Mouse (Mus musculus): Measurements from ENCODE around the gene Ovol1.

Ovol1 gene

GRCm38 (mm10) chr19:5568470-5569140, 8.2 kb upstream of the Ovol1 start:
- DNase-seq = peak; percentile 88

DNA sequence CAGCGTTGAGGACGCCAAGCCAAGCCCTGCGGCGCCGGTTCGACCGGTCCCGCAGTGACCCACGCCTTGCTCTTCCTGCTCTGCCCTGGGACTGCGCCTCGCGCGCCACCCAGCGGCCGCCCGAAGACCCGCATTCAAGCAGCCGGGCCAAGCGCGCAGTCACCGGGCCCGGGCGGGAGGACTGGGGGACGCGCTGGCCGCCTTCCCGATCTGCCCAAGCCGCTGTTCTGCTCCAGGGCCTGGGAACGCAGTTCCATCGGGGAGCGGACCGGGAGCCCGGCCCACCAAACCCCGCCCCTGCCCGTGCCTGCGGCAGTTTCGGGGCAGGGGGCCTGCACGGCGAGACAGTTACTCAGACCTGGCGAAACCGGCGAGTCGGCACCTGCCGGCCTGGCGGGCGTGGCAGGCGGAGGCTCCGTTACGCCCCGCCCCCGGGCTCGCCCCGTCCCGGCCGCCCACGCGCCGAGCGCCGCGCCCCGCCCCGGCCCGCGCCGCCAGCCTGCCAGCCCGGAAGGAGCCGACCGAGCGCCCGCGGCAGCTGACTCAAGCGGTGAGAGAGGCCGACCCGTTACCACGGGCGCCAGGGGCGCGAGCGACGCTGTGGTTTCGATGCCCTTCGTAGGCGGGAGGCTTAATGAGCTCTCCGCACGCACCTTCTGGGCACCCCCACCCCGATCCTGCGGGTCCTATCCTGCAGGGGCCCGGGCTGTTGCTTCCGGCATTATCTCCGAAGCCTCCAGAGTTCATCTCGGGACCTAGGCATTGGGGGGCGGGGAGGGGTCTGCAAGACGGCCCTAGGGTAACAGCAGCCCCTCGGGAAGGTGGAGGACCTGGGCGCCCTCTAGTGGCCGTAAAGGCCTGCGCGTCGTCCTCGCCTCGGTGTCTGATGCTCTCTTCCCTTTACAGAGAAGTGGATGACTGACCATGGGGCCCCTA, 7.4 kb upstream of the Ovol1 start, which contains the start of gene Ap5b1:
Gene Ap5b1 (plus strand): TSS at position 492 of the 936 bp plus-strand sequence.
- DNase-seq = peak; percentile 91

DNA sequence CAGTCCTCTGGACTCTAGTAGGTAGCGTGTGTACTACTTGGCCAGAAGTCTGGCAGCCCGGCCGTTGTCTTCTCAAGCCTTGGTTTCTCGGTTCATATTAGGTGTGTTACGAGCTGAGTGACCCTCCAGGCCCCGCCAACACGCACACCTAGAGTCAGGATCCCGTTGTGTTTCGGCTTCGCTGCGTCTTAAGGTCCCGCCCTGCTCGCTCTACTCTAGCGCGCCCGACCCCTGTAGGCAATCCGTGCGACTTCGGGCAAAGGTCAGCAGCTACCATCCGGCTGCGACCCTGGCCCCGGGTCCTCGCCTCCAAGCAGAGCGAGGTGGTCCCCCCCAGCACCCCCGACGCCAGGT, 6.7 kb upstream of the Ovol1 start:
- no peak for DNase-seq

DNA sequence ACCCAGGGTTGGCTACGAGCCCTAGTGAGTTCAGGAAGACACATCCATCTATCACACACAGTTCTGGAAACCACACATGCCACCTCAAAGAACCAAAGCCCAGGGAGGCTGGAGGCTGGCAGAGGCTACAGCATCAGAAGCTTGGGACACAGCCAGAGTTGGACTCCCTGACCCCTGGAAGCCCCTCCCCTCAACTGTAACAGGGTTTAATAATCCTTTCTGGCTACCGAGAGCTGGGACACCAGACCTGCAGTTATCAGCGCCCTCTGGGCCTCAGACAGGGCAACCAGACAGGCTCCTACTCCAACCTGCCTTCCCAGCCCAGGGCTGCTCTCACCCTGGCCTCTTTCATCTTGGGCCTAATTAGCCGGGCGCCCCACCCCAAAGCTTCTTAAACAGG, 5.9 kb upstream of the Ovol1 start:
- DNase-seq = no peak

GRCm38 (mm10) chr19:5562776-5563175, 2.3 kb upstream of the Ovol1 start:
- DNase-seq = no peak

DNA sequence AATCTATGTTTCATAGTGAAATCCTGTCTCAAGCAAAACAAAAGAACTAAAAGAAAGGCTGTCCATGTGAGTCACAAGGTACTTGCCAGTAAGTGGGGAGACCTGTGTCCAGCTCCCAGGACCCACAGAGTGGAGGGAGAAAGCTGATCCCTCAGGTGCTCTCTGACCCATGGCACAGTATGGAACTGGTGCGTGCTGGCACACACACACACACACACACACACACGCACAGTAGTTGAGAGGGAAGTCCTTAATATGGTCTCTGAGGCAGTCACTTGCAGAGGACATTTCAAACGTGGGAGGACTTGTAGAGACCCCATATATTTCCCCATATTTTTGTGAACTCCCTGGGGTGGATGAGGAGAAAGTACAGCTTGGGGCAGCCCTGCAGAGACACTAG, 1.4 kb upstream of the Ovol1 start:
- DNase-seq = no peak

DNA sequence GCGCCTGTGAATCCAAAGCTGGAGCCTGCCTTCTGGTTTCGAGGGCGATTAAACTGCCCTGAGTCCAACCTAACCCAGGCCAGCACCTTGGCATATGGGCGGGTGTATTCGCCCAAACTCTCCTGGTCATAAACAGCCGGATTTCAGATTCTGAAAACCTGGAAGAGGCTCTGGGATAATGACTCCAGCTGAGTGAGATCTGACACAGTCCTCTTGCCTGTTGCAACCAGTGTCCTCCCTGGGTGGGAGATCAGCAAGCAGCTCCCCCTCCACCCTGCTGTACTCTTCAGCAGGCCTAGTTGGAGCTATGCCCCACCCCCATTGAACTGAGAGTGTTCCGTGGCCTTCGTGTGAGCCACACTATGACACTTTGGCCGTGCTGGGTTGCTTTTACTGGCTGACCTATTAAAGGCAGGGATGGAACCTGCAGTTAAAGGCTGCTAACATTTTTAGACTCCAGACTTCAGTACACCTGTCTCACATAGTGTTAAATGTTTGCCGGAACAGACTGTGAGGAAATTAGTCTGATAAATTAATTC, 875 bp upstream of the Ovol1 start:
- DNase-seq = no peak

DNA sequence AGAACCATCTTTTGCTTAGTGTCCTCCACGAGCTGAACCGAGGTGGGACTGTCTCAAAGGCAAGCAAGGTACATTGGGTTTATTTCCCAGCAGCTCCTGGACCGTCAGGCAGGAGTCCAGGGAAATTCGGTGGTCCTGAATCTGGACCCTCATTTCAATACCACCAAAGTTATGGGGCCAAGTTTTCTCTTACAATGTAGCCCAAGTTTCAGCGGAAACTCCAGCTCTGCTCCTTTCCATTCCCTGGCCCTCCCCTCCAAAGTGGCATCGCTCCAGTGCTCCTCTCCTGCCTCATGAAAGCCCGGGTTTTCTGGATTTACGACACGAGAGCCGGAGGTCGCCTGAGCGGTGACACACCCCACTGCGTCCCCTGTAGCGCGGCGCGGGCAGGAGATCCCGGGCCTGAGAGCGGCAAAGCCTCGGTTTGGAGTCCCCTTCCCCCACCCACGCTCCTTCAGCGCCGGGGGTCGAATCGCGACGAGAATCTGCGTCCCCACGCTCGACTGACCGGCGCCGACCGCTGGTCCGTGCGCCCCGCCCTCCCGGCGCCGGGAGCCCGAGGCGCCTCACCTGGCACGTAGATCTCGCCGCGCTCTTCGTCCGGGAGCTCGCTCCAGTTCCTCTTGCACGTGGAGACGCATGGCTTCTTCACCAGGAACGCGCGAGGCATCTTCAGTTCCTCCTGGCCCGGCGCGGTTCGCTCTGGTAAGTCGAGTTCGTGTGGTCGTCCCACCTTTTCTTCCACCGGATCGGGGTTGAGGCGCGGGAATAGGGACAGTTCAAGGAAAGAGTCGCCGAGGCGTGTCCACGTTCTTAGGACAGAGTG, 602 bp downstream of the Ovol1 start:
- DNase-seq = no peak

DNA sequence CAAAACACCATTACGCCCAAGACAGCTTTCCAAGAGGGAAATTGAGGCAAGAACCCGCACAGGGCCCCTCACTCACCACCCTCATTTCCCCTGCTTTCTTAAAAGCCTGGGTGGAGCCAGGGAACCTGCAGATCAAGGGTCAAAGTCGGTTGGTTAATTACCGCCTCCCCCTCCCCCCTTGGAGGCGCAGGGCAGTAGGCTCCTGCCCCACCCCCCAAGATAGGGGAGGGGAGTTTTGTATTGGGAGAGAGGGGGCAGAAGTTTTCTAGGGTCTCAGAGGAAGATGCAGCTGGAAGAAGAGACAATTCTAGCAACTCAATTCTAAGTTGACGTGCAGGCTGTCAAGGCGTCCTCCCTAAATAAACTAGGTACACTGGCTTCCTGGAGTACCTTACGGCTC, 1.2 kb downstream of the Ovol1 start:
- no peak for DNase-seq

DNA sequence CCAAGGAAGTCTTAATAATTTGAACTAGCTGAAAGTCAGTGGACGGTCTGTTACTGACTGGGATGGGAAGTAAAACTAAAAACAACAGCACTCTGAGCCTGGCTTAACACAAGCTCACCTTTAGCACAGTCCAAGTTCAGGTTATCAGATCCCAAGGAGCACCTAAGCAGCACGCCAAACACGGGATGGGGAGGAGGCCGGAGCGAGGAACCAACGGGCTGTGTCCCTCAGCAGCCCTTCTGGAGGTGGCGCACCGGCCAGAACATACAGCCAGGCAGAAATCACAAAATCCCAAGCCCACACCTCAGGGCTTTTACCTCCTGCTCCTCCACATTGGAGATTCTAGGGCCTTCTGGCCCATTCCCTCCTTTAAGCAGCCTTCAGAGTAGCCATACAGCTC, 1.7 kb downstream of the Ovol1 start:
- no peak for DNase-seq

GRCm38 (mm10) chr19:5558169-5558568, 2.3 kb downstream of the Ovol1 start:
- DNase-seq = no peak

- no peak for DNase-seq
Measured at GRCm38 (mm10) chr19:5554212-5554611, 6.2 kb downstream of the Ovol1 start.

DNA sequence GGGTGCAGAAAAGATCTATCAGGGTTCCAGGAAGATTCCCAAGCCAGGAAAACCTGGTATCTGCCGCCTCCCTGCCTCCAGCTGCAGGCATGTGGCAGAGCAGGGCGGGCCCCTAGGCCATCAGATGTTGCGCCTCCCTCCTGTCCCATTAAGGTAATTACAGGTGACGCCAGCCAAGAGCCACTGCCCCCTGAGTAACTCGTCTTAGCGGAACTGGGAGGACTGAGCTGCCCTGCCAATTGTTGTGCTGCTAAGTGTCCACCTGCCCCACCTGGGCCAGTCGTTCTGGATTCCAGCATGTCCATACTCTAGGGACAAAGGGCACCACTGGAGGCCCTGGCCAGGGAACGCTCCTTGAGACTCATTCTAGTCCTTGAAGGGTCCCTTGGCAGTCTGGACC, 6.6 kb downstream of the Ovol1 start:
- DNase-seq = no peak

GRCm38 (mm10) chr19:5547471-5548056, 12.9 kb downstream of the Ovol1 start:
- no peak for DNase-seq

DNA sequence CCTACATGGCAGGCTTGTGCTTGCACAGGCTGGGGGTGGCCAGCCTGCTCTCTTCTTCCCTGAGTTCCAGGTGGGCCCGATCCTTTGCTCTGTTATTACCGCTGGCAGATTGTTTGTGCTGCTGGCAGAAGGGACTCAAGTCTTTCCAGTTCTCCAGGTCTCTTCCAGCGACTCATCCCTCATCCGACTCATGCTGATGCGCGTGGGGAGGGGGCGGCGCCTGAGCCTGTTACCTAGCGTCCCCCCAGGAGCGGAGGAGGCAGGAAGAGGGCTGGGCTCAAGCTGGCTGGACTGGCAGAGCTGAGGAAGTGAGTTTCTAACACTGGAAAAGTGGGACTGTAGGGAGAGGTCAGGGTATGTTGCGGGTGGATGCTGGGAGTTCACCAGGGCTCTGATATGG, 16.4 kb downstream of the Ovol1 start:
- DNase-seq = no peak

DNA sequence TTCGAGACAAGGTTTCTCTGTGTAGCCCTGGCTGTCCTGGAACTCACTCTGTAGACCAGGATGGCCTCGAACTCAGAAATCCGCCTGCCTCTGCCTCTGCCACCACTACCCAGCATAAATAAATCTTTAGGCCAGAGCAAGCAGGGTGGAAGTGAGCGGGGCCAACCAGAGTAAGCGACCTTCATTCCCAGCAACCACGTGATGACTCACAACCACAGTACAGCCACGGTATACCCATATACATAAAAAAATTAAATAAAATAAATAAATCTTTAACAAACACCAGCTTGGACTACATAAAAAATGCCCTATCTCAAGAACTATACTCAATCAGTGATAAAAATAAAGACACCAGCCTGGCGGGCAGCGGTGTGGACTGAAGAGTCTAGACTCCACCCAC, 17.1 kb downstream of the Ovol1 start:
- DNase-seq = no peak

- DNase-seq = no peak
Measured at GRCm38 (mm10) chr19:5538786-5539185, 21.7 kb downstream of the Ovol1 start.

- no peak for DNase-seq
Measured at GRCm38 (mm10) chr19:5532520-5532919, 27.9 kb downstream of the Ovol1 start.

DNA sequence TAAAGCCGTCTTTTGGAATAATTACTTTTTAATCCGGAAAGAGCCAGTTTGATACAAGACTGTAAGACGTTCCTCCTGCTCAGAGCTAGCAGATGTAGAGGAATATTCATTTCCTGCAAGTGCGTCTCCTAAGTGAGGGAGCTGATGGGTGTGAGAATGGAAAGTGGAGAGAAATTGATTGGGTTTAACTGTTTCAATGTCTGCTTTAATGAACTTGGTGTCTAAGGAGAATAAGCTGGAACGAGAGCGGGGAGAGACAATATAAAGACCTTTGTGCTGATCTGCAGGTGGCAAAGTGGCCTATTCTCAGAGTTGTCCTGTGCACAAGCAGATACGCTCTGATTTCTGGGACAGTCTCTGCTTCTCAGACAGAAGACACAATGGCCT, 30.3 kb downstream of the Ovol1 start:
- no peak for DNase-seq

DNA sequence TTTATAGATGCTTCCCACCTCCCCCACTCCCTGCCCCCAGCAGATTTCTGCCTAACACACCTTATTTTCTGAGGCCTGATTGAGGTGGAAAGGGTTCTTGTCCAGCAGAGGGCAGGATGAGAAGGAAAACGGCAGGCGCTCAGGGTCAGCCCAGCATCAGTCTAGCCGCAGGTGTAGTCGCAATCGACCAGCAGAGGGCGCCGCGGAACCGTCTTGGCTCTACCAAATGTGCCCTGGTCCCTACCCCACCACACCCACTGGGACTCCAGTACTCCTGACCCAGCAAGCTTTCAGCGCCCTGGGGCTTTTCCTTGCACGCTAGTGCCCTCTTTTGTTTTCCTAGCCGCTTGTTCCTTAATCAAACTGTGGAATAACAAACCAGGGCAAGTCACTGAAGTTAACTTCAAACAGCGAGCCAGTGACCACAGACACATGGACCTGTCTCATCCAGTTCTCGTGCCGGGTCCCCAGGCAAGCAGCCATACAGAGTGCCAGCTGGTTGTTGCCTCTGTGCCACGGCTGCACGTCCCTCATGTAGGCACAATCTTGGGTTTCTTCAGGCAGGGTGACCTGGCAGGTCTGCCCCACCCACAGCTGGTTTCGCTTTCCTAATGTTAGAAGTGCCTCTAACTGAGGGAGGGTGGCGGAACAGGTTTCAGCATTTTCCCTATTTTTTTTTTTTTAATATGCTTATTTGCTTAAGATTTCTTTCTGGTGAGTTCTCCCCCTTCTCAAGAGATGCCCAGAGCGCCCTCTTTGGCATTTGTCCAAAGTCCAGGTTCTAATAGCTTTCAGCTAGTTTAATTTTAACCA, 30.9 kb downstream of the Ovol1 start:
- peak; percentile 95 for DNase-seq

GRCm38 (mm10) chr19:5525204-5525603, 35.2 kb downstream of the Ovol1 start:
- DNase-seq = no peak

GRCm38 (mm10) chr19:5518721-5519120, 41.7 kb downstream of the Ovol1 start:
- no peak for DNase-seq

Measured in liver (tissue).